Mouse (Mus musculus) CH12.LX (cell line): ENCODE results near the gene Sfmbt1. TPM values are rescaled to one million over a fixed set of nuclear protein-coding genes. Genes with fewer than 3 reads are reported as not detected.

Source experiments
- DNase-seq: peaks from one replicate; pipeline ENCODE4 v3.0.0-alpha.2; 2013; ENCODE audit errors: extremely low read depth
- H3K27ac ChIP-seq: 2 replicates; pipeline ENCODE4 v1.5.1; 2012; ENCODE audit warnings: low read depth, mild to moderate bottlenecking, control low read depth, moderate library complexity; ENCODE audit not compliant: insufficient read depth
- H3K27me3 ChIP-seq: replicated peaks from 2 replicates; pipeline ENCODE3; 2012; ENCODE audit warnings: inconsistent platforms
- H3K36me3 ChIP-seq, 2 experiments: replicated peaks in 1 of 2; 2 replicates each; pipeline versions ENCODE3 to v1.6.1; 2012; ENCODE audit warnings: inconsistent platforms in 1 of 2, low read length in 1 of 2, mild to moderate bottlenecking in 1 of 2, mixed read lengths in 1 of 2, moderate library complexity in 1 of 2; ENCODE audit not compliant: control insufficient read depth in 1 of 2, insufficient read depth in 1 of 2
- H3K4me1 ChIP-seq, 2 experiments: 2 replicates each; pipeline ENCODE4 v1.6.1; 2012; ENCODE audit warnings: inconsistent platforms in 1 of 2, moderate library complexity in 1 of 2; ENCODE audit not compliant: insufficient read depth in 2 of 2, control insufficient read depth in 1 of 2
- H3K4me2 ChIP-seq: 2 replicates; pipeline ENCODE4 v1.6.1; 2012; ENCODE audit warnings: low read depth, mild to moderate bottlenecking, control low read depth; ENCODE audit not compliant: poor library complexity, insufficient read depth, severe bottlenecking
- H3K4me3 ChIP-seq, 3 experiments: fragments of 150-350 bp in 1 of 3; sonication (generic) in 1 of 3; replicated peaks in 1 of 3; 2 replicates each; pipeline versions ENCODE3 to v1.5.1; 2011 to 2012; ENCODE audit warnings: low read depth in 2 of 3, low read length in 2 of 3, mild to moderate bottlenecking in 2 of 3, moderate library complexity in 2 of 3, control low read depth in 1 of 3, improper control_type of control experiment in 1 of 3, inconsistent platforms in 1 of 3, mixed read lengths in 1 of 3; ENCODE audit not compliant: poor library complexity in 1 of 3
- H3K79me2 ChIP-seq: replicated peaks from 2 replicates; pipeline ENCODE4 v1.6.1; 2012; ENCODE audit warnings: mild to moderate bottlenecking, moderate library complexity; ENCODE audit not compliant: control insufficient read depth, poor library complexity, insufficient read depth, severe bottlenecking; ENCODE audit errors: extremely low read depth
- H3K9ac ChIP-seq: 2 replicates; pipeline ENCODE4 v1.6.1; 2012; ENCODE audit warnings: low read depth, mild to moderate bottlenecking, control low read depth, moderate library complexity; ENCODE audit not compliant: insufficient read depth
- H3K9me3 ChIP-seq: replicated peaks from 2 replicates; pipeline ENCODE3; 2012; ENCODE audit warnings: low read length, inconsistent platforms, mixed read lengths
- BHLHE40 ChIP-seq: IDR thresholded peaks from 2 replicates; pipeline ENCODE4 v1.6.1; 2011; ENCODE audit warnings: mild to moderate bottlenecking, low read depth, low read length, improper control_type of control experiment
- CHD1 ChIP-seq: IDR thresholded peaks from 2 replicates; pipeline ENCODE4 v1.6.1; 2012; ENCODE audit warnings: low read depth, low read length, improper control_type of control experiment, inconsistent platforms
- CHD2 ChIP-seq: IDR thresholded peaks from 2 replicates; pipeline ENCODE4 v1.6.1; 2011; ENCODE audit warnings: low read length, improper control_type of control experiment
- CTCF ChIP-seq, 2 experiments: IDR thresholded peaks in 1 of 2; conservative IDR thresholded peaks in 1 of 2; 2 replicates each; pipeline ENCODE4 v1.5.1; 2011 to 2012; ENCODE audit warnings: low read depth in 2 of 2, low read length in 2 of 2, improper control_type of control experiment in 1 of 2, inconsistent platforms in 1 of 2, mild to moderate bottlenecking in 1 of 2, moderate library complexity in 1 of 2
- E2F4 ChIP-seq: IDR thresholded peaks from 2 replicates; pipeline ENCODE4 v1.6.1; 2011; ENCODE audit warnings: low read depth, low read length, improper control_type of control experiment; ENCODE audit not compliant: insufficient replicate concordance
- ELF1 ChIP-seq: IDR thresholded peaks from 2 replicates; pipeline ENCODE4 v1.6.1; 2014; ENCODE audit warnings: low read depth, mild to moderate bottlenecking, inconsistent platforms, low read length, improper control_type of control experiment
- EP300 ChIP-seq: IDR thresholded peaks from 2 replicates; pipeline ENCODE4 v1.6.1; 2011; ENCODE audit warnings: low read length, improper control_type of control experiment
- ETS1 ChIP-seq: conservative IDR thresholded peaks from 2 replicates; pipeline ENCODE4 v1.6.1; 2012; ENCODE audit warnings: low read depth, mild to moderate bottlenecking, inconsistent platforms, low read length, improper control_type of control experiment, moderate library complexity
- GABPA ChIP-seq: IDR thresholded peaks from 2 replicates; pipeline ENCODE4 v1.6.1; 2012; ENCODE audit warnings: low read depth, low read length, improper control_type of control experiment, inconsistent platforms; ENCODE audit not compliant: insufficient replicate concordance
- HCFC1 ChIP-seq: IDR thresholded peaks from 2 replicates; pipeline ENCODE4 v1.6.1; 2012; ENCODE audit warnings: low read depth, mild to moderate bottlenecking, inconsistent platforms, low read length, improper control_type of control experiment
- IRF4 ChIP-seq: IDR thresholded peaks from 2 replicates; pipeline ENCODE4 v1.6.1; 2014; ENCODE audit warnings: low read depth, mild to moderate bottlenecking, inconsistent platforms, low read length, improper control_type of control experiment
- JUN ChIP-seq: IDR thresholded peaks from 2 replicates; pipeline ENCODE4 v1.6.1; 2011; ENCODE audit warnings: low read depth, mild to moderate bottlenecking, low read length, improper control_type of control experiment, moderate library complexity; ENCODE audit not compliant: insufficient read depth
- JUND ChIP-seq: conservative IDR thresholded peaks from 2 replicates; pipeline ENCODE4 v1.6.1; 2011; ENCODE audit warnings: low read depth, low read length, improper control_type of control experiment
- KAT2A ChIP-seq: IDR thresholded peaks from 2 replicates; pipeline ENCODE4 v1.6.1; 2012; ENCODE audit warnings: low read length, improper control_type of control experiment, inconsistent platforms; ENCODE audit not compliant: insufficient replicate concordance
- MAFK ChIP-seq: IDR thresholded peaks from 2 replicates; pipeline ENCODE4 v1.6.1; 2011; ENCODE audit warnings: low read length, improper control_type of control experiment; ENCODE audit not compliant: insufficient replicate concordance
- MAX ChIP-seq: IDR thresholded peaks from 2 replicates; pipeline ENCODE4 v1.6.1; 2011; ENCODE audit warnings: low read length, improper control_type of control experiment
- MAZ ChIP-seq: IDR thresholded peaks from 2 replicates; pipeline ENCODE4 v1.6.1; 2012; ENCODE audit warnings: low read depth, mild to moderate bottlenecking, inconsistent platforms, low read length, improper control_type of control experiment, moderate library complexity
- MEF2A ChIP-seq: IDR thresholded peaks from 2 replicates; pipeline ENCODE4 v1.6.1; 2014; ENCODE audit warnings: low read depth, mild to moderate bottlenecking, inconsistent platforms, low read length, improper control_type of control experiment, borderline replicate concordance
- MXI1 ChIP-seq: IDR thresholded peaks from 2 replicates; pipeline ENCODE4 v1.6.1; 2011; ENCODE audit warnings: mild to moderate bottlenecking, low read depth, low read length, improper control_type of control experiment
- MYC ChIP-seq: IDR thresholded peaks from 2 replicates; pipeline ENCODE4 v1.6.1; 2011; ENCODE audit warnings: low read depth, mild to moderate bottlenecking, improper control_type of control experiment, low read length
- NELFE ChIP-seq: IDR thresholded peaks from 2 replicates; pipeline ENCODE4 v1.6.1; 2011; ENCODE audit warnings: low read depth, low read length, improper control_type of control experiment
- NRF1 ChIP-seq: IDR thresholded peaks from 2 replicates; pipeline ENCODE4 v1.6.1; 2014; ENCODE audit warnings: low read depth, mild to moderate bottlenecking, inconsistent platforms, low read length, improper control_type of control experiment, moderate library complexity
- PAX5 ChIP-seq: IDR thresholded peaks from 2 replicates; pipeline ENCODE4 v1.6.1; 2012; ENCODE audit warnings: low read length, inconsistent platforms, mixed read lengths
- POLR2A ChIP-seq: IDR thresholded peaks from 2 replicates; pipeline ENCODE4 v1.6.1; 2011; ENCODE audit warnings: low read depth, mild to moderate bottlenecking, improper control_type of control experiment, low read length
- POLR2AphosphoS2 ChIP-seq: IDR thresholded peaks from 2 replicates; pipeline ENCODE4 v1.6.1; 2011; ENCODE audit warnings: low read depth, low read length, improper control_type of control experiment
- RAD21 ChIP-seq: IDR thresholded peaks from 2 replicates; pipeline ENCODE4 v1.6.1; 2011; ENCODE audit warnings: low read depth, mild to moderate bottlenecking, low read length, improper control_type of control experiment, moderate library complexity
- RCOR1 ChIP-seq: conservative IDR thresholded peaks from 2 replicates; pipeline ENCODE4 v1.6.1; 2012; ENCODE audit warnings: low read depth, mild to moderate bottlenecking, inconsistent platforms, low read length, improper control_type of control experiment
- SIN3A ChIP-seq: IDR thresholded peaks from 2 replicates; pipeline ENCODE4 v1.6.1; 2012; ENCODE audit warnings: low read length, improper control_type of control experiment, inconsistent platforms
- SMC3 ChIP-seq: IDR thresholded peaks from 2 replicates; pipeline ENCODE4 v1.6.1; 2011; ENCODE audit warnings: low read depth, low read length, improper control_type of control experiment
- TBP ChIP-seq: conservative IDR thresholded peaks from 2 replicates; pipeline ENCODE4 v1.6.1; 2011; ENCODE audit warnings: low read depth, low read length, improper control_type of control experiment
- TCF12 ChIP-seq: IDR thresholded peaks from 2 replicates; pipeline ENCODE4 v1.6.1; 2014; ENCODE audit warnings: low read depth, mild to moderate bottlenecking, inconsistent platforms, low read length, improper control_type of control experiment
- UBTF ChIP-seq: IDR thresholded peaks from 2 replicates; pipeline ENCODE4 v1.6.1; 2012; ENCODE audit warnings: low read depth, mild to moderate bottlenecking, inconsistent platforms, low read length, improper control_type of control experiment, moderate library complexity
- USF1 ChIP-seq: IDR thresholded peaks from 2 replicates; pipeline ENCODE4 v1.6.1; 2014; ENCODE audit warnings: low read depth, mild to moderate bottlenecking, inconsistent platforms, low read length, improper control_type of control experiment
- USF2 ChIP-seq: conservative IDR thresholded peaks from 2 replicates; pipeline ENCODE4 v1.6.1; 2011; ENCODE audit warnings: low read depth, low read length, improper control_type of control experiment
- ZC3H11A ChIP-seq: IDR thresholded peaks from 2 replicates; pipeline ENCODE4 v1.6.1; 2012; ENCODE audit warnings: low read depth, mild to moderate bottlenecking, inconsistent platforms, low read length, improper control_type of control experiment
- ZKSCAN1 ChIP-seq: IDR thresholded peaks from 2 replicates; pipeline ENCODE4 v1.6.1; 2012; ENCODE audit warnings: low read depth, inconsistent platforms, low read length, improper control_type of control experiment, borderline replicate concordance
- ZMIZ1 ChIP-seq: IDR thresholded peaks from 2 replicates; pipeline ENCODE4 v1.6.1; 2012; ENCODE audit warnings: low read depth, mild to moderate bottlenecking, inconsistent platforms, low read length, improper control_type of control experiment
- ZNF384 ChIP-seq: IDR thresholded peaks from 2 replicates; pipeline ENCODE4 v1.6.1; 2012; ENCODE audit warnings: low read depth, low read length, improper control_type of control experiment, inconsistent platforms
- dilution Hi-C: fragments of 300-500 bp; cut with MboI; formaldehyde crosslinking; loops from 2 replicates; pipeline ENCODE4 v1.14.3; 2020; ENCODE audit warnings: low sequenced_read_pairs; ENCODE audit not compliant: extremely low pct_unique_long_range_greater_than_20kb, extremely low pct_ligation_motif_present
- in situ Hi-C: fragments of 300-500 bp; cut with MboI; formaldehyde crosslinking; loops from 3 replicates; pipeline ENCODE4 v1.14.3; 2019; ENCODE audit warnings: low sequenced_read_pairs, low pct_ligation_motif_present, low pct_unique_long_range_greater_than_20kb, mixed read lengths
- polyA plus RNA-seq: library from polyadenylated mRNA; unstranded; fragments of >175 nt; gene quantifications from 2 replicates; pipeline ENCODE4 v1.2.1, GENCODE M21; 2012; ENCODE audit warnings: low read depth; ENCODE audit not compliant: insufficient read length
- total RNA-seq, 2 experiments: library from RNA; depleted of rRNA; stranded (reverse); fragments of 300-350 nt in 1 of 2; fragments of >200 nt in 1 of 2; gene quantifications; 2 replicates each; pipeline ENCODE4 v1.2.3; 2012 to 2014

The Sfmbt1 gene
- total and polyA plus RNA-seq, 3 experiments: 2.4 to 6.0 (median 5.1) TPM

GRCm38 (mm10) chr14:30716051-30716952, 1.7 kb downstream of the Sfmbt1 start:
- Histone ChIP-seq H3K36me3 (no peaks in the 10 kb centered on the region), H3K27ac (peak overlapping the region; percentile 50; the same call in 1 of the 2 replicates), H3K27me3 (peaks cover 10% of the 10 kb centered on the region), H3K79me2 (peaks cover 31% of the 10 kb centered on the region), H3K9me3 (no peaks in the 10 kb centered on the region), H3K9ac (peak overlapping the region; percentile 94), H3K4me3 (peak overlapping the region; percentile 75 to 84 (median 76)), H3K4me1 (peaks cover 10 to 18% of the 10 kb centered on the region in 2 experiments; a peak in 3 of 4 replicates), H3K4me2 (peak overlapping the region; percentile 86)
- dilution Hi-C loops: no loop called here
- in situ Hi-C loops: loop anchor here (10.0 kb wide), 1 partner anchor 118 kb away; no protein-coding TSS in a partner anchor
- TF ChIP-seq PAX5 (no peak), MXI1 (no peak), ZMIZ1 (no peak), UBTF (peak; percentile 79; the same call in 1 of the 2 replicates), CHD2 (no peak), ZNF384 (peak; percentile 56), USF2 (no peak), CHD1 (no peak), ZKSCAN1 (no peak), CTCF (conservative IDR thresholded peaks at IDR 0.05 in 1 of 2, IDR thresholded peaks at IDR 0.05 in 1 of 2; ENCODE audit: low read depth in 2 of 2, low read length in 2 of 2) (no peak), POLR2AphosphoS2 (no peak), NRF1 (no peak), MAFK (no peak), POLR2A (no peak), ZC3H11A (no peak), ELF1 (no peak), MAZ (peak; percentile 23; the same call in 1 of the 2 replicates), ETS1 (no peak), JUND (no peak), EP300 (no peak), IRF4 (peak; percentile 15), TBP (no peak), KAT2A (no peak), RCOR1 (no peak), SMC3 (no peak), MYC (no peak), E2F4 (no peak), RAD21 (no peak), TCF12 (peak; percentile 26; the same call in 1 of the 2 replicates), SIN3A (peak; percentile 32; the same call in 1 of the 2 replicates), JUN (no peak), MAX (no peak; the same call in 1 of the 2 replicates), BHLHE40 (peak; percentile 2; the same call in 1 of the 2 replicates), USF1 (no peak), GABPA (no peak), MEF2A (0 out of 2 replicates have a peak, but pooled peaks have one; percentile 9), NELFE (no peak), HCFC1 (no peak)
- DNase-seq: peak; percentile 33
